Mouse (Mus musculus) c-Kit-positive CD71-negative TER-119-negative erythroid progenitor cells, embryonic 14.5 days (primary cell): ENCODE measurements around the gene Zfyve1.

Source experiments
- DNase-seq: peaks from one replicate; pipeline ENCODE4 v3.0.0-alpha.2; 2013; ENCODE audit warnings: low read depth

Zfyve1 gene

GRCm38 (mm10) chr12:83580283-83580682 lies 16.7 kb downstream of the Zfyve1 start:
- no peak for DNase-seq

GRCm38 (mm10) chr12:83578896-83579569 lies 18.0 kb downstream of the Zfyve1 start:
- DNase-seq = no peak

GRCm38 (mm10) chr12:83578356-83578755 lies 18.7 kb downstream of the Zfyve1 start:
- DNase-seq = no peak

GRCm38 (mm10) chr12:83577445-83577844 lies 19.6 kb downstream of the Zfyve1 start:
- no peak for DNase-seq

GRCm38 (mm10) chr12:83572717-83573116 lies 24.3 kb downstream of the Zfyve1 start:
- no peak for DNase-seq

- DNase-seq = no peak
Measured at GRCm38 (mm10) chr12:83569866-83570265, 27.2 kb downstream of the Zfyve1 start.

GRCm38 (mm10) chr12:83562589-83562988 lies 34.4 kb downstream of the Zfyve1 start:
- DNase-seq = no peak

- DNase-seq = peak; percentile 28
Measured at GRCm38 (mm10) chr12:83560189-83560588, 36.8 kb downstream of the Zfyve1 start.

- no peak for DNase-seq
Measured at GRCm38 (mm10) chr12:83558496-83558895, 38.5 kb downstream of the Zfyve1 start.

- no peak for DNase-seq
Measured at GRCm38 (mm10) chr12:83555605-83556004, 41.4 kb downstream of the Zfyve1 start.

GRCm38 (mm10) chr12:83553816-83554215 lies 43.2 kb downstream of the Zfyve1 start:
- DNase-seq = no peak

GRCm38 (mm10) chr12:83551305-83551704 lies 45.7 kb downstream of the Zfyve1 start:
- DNase-seq = no peak

- DNase-seq = no peak
Measured at GRCm38 (mm10) chr12:83544791-83545190, 52.2 kb downstream of the Zfyve1 start.

GRCm38 (mm10) chr12:83543997-83544396 lies 53.0 kb downstream of the Zfyve1 start:
- no peak for DNase-seq

GRCm38 (mm10) chr12:83536039-83536438 lies 61.0 kb downstream of the Zfyve1 start:
- DNase-seq = no peak

GRCm38 (mm10) chr12:83535428-83535827 lies 61.6 kb downstream of the Zfyve1 start:
- no peak for DNase-seq

GRCm38 (mm10) chr12:83534190-83534589 lies 62.8 kb downstream of the Zfyve1 start:
- DNase-seq = no peak

GRCm38 (mm10) chr12:83532966-83533365 lies 64.1 kb downstream of the Zfyve1 start:
- no peak for DNase-seq

- DNase-seq = no peak
Measured at GRCm38 (mm10) chr12:83531992-83532391, 65.0 kb downstream of the Zfyve1 start.

- DNase-seq = no peak
Measured at GRCm38 (mm10) chr12:83528665-83529064, 68.4 kb downstream of the Zfyve1 start.

GRCm38 (mm10) chr12:83527816-83528215 lies 69.2 kb downstream of the Zfyve1 start:
- no peak for DNase-seq

- DNase-seq = no peak
Measured at GRCm38 (mm10) chr12:83525822-83526544, 71.0 kb downstream of the Zfyve1 start.

- no peak for DNase-seq
Measured at GRCm38 (mm10) chr12:83524329-83524728, 72.7 kb downstream of the Zfyve1 start.

- no peak for DNase-seq
Measured at GRCm38 (mm10) chr12:83523892-83524291, 73.1 kb downstream of the Zfyve1 start.
